17 mouse cellular contexts compared by ENCODE assay signal in genomic region chr15:68417142-68417541, GRCm38 (mm10).
"Had no signal": no experiment of that assay in that cellular context is flagged by ENCODE, and none has a peak within 500 bp of the region (broad histone marks: within the 10 kb centered on the region; RNA-seq: fewer than 3 reads in every experiment).

No protein-coding gene starts in this region.

- H3K27me3 ChIP-seq: limb, embryonic 12.5 days; liver, embryonic 13.5 days; midbrain, embryonic 12.5 days; neural tube, embryonic 15.5 days had no signal

- H3K4me2 ChIP-seq: limb, embryonic 12.5 days; liver, embryonic 13.5 days; midbrain, embryonic 12.5 days; neural tube, embryonic 15.5 days had no signal

- H3K36me3 ChIP-seq: limb, embryonic 12.5 days; liver, embryonic 13.5 days; midbrain, embryonic 12.5 days; neural tube, embryonic 15.5 days had no signal

- H3K9me3 ChIP-seq: limb, embryonic 12.5 days; liver, embryonic 13.5 days; midbrain, embryonic 12.5 days; neural tube, embryonic 15.5 days had no signal

- H3K9ac ChIP-seq: limb, embryonic 12.5 days; liver, embryonic 13.5 days; liver, postnatal 0 days; midbrain, embryonic 12.5 days; neural tube, embryonic 15.5 days had no signal

- H3K4me1 ChIP-seq: limb, embryonic 12.5 days; liver, embryonic 13.5 days had no signal

- ATAC-seq: liver, postnatal 0 days had no signal

- H3K27ac ChIP-seq: kidney, postnatal 0 days; limb, embryonic 12.5 days; liver, embryonic 13.5 days; midbrain, embryonic 12.5 days; neural tube, embryonic 15.5 days had no signal

- H3K4me3 ChIP-seq: limb, embryonic 12.5 days; liver, embryonic 13.5 days; midbrain, embryonic 12.5 days; myocyte; neural tube, embryonic 15.5 days had no signal

- DNase-seq: kidney, adult 9 months; kidney, postnatal 36 days; layer of hippocampus, adult 9-11 months; layer of hippocampus, postnatal 36 days; liver; liver, embryonic 13.5 days; liver, postnatal 0 days; right cerebral cortex, adult 18-20 months; right cerebral cortex, postnatal 4 days; spleen, adult 18-20 months; thymus, adult 18-20 months; thymus, postnatal 14 days had no signal
